Mouse (Mus musculus) intestine, embryonic 16.5 days (tissue): ENCODE data around the gene Nudt16l1. TPM values are rescaled to one million over a fixed set of nuclear protein-coding genes. Genes with fewer than 3 reads are reported as not detected.
A peak's percentile ranks its signal among the peaks of the same experiment; 100 is the strongest.

Experiments
- ATAC-seq: fragments of 200-750 bp; cut with Nextera tagmentation; 2 replicates; pipeline ENCODE4 v1.8.0; 2017; ENCODE audit warnings: moderate TSS enrichment, moderate library complexity
- H3K27ac ChIP-seq: fragments of 300-500 bp; sonication (generic); 2 replicates; pipeline ENCODE4 v1.5.1; 2014; ENCODE audit warnings: mild to moderate bottlenecking, low read length
- H3K27me3 ChIP-seq: fragments of 300-500 bp; sonication (generic); replicated peaks from 2 replicates; pipeline ENCODE4 v1.6.1; 2014; ENCODE audit warnings: low read length, control low read depth, mixed read lengths; ENCODE audit not compliant: control insufficient read depth, insufficient read depth
- H3K36me3 ChIP-seq: fragments of 300-500 bp; sonication (generic); 2 replicates; pipeline ENCODE4 v1.6.1; 2014; ENCODE audit warnings: low read length, control low read depth; ENCODE audit not compliant: control insufficient read depth, insufficient read depth
- H3K4me1 ChIP-seq: fragments of 300-500 bp; sonication (generic); 2 replicates; pipeline ENCODE4 v1.6.1; 2014; ENCODE audit warnings: low read length, control low read depth, mixed read lengths; ENCODE audit not compliant: control insufficient read depth, insufficient read depth
- H3K4me2 ChIP-seq: fragments of 300-500 bp; sonication (generic); 2 replicates; pipeline ENCODE4 v1.6.1; 2014; ENCODE audit warnings: low read depth, low read length, control low read depth
- H3K4me3 ChIP-seq: fragments of 300-500 bp; sonication (generic); 2 replicates; pipeline ENCODE4 v1.5.1; 2014; ENCODE audit warnings: mild to moderate bottlenecking, low read length
- H3K9ac ChIP-seq: fragments of 300-500 bp; sonication (generic); 2 replicates; pipeline ENCODE4 v1.6.1; 2014; ENCODE audit warnings: low read depth, low read length
- H3K9me3 ChIP-seq: fragments of 300-500 bp; sonication (generic); 2 replicates; pipeline ENCODE4 v1.6.1; 2016; ENCODE audit warnings: low read length, control low read depth; ENCODE audit not compliant: control insufficient read depth
- WGBS: fragments of 180-500 bp; shearing (Covaris S2); extraction: QIAGEN DNeasy Blood & Tissue Kit; methylation state at CpG from one replicate; pipeline ENCODE4 v1.1.7; 2014; 5-methylcytosine and 5-hydroxymethylcytosine counted together
- polyA plus RNA-seq: library from polyadenylated mRNA; unstranded; fragments of >200 nt; fragmentation: Nextera tagmentation; extraction: Ambion mirVana; gene quantifications from 2 replicates; pipeline ENCODE4 v1.2.1, GENCODE M21; 2015

Nudt16l1 gene
- polyA plus RNA-seq, 1 experiment from 2014 or later: 144 TPM

GRCm38 (mm10) chr16:4902390-4902789 is 36.2 kb upstream of the Nudt16l1 start:
- ATAC-seq: no peak
- no peaks in the 10 kb centered on the region for H3K27me3 ChIP-seq
- no peak overlapping the region for H3K4me3 ChIP-seq
- H3K4me1 ChIP-seq: peaks cover 27% of the 10 kb centered on the region
- 0 out of 2 replicates have a peak, but pooled peaks cover 3% of the 10 kb centered on the region for H3K36me3 ChIP-seq
- H3K9me3 ChIP-seq: no peaks in the 10 kb centered on the region
- no peak overlapping the region for H3K9ac ChIP-seq
- WGBS: 81% methylated on average over 2 of the region's 2 CpGs
- no peak overlapping the region for H3K4me2 ChIP-seq
- H3K27ac ChIP-seq: no peak overlapping the region

GRCm38 (mm10) chr16:4903491-4904102 is 35.0 kb upstream of the Nudt16l1 start:
- H3K9me3 ChIP-seq: no peaks in the 10 kb centered on the region
- H3K9ac ChIP-seq: no peak overlapping the region
- H3K4me1 ChIP-seq: peaks cover 25% of the 10 kb centered on the region
- WGBS: 61% methylated on average over 6 of the region's 6 CpGs
- H3K36me3 ChIP-seq: peaks cover 6% of the 10 kb centered on the region; the same call in 1 of the 2 replicates
- H3K4me3 ChIP-seq: no peak overlapping the region
- ATAC-seq: peak; percentile 69
- no peaks in the 10 kb centered on the region for H3K27me3 ChIP-seq
- no peak overlapping the region for H3K4me2 ChIP-seq
- H3K27ac ChIP-seq: no peak overlapping the region

- 82% methylated on average over 3 of the region's 3 CpGs for WGBS
- no peaks in the 10 kb centered on the region for H3K27me3 ChIP-seq
- H3K9ac ChIP-seq: no peak overlapping the region
- H3K4me2 ChIP-seq: no peak overlapping the region
- H3K9me3 ChIP-seq: no peaks in the 10 kb centered on the region
- peaks cover 8% of the 10 kb centered on the region; the same call in 1 of the 2 replicates for H3K36me3 ChIP-seq
- peaks cover 22% of the 10 kb centered on the region for H3K4me1 ChIP-seq
- no peak overlapping the region for H3K4me3 ChIP-seq
- peak; percentile 70; the same call in 1 of the 2 replicates for ATAC-seq
- H3K27ac ChIP-seq: no peak overlapping the region; the same call in 1 of the 2 replicates
Observed at GRCm38 (mm10) chr16:4904878-4905277, 33.7 kb upstream of the Nudt16l1 start.

GRCm38 (mm10) chr16:4905591-4905990 is 33.0 kb upstream of the Nudt16l1 start:
- no peak for ATAC-seq
- Histone ChIP-seq H3K4me2 (no peak overlapping the region), H3K36me3 (peaks cover 11% of the 10 kb centered on the region; the same call in 1 of the 2 replicates), H3K4me3 (no peak overlapping the region), H3K9me3 (no peaks in the 10 kb centered on the region), H3K4me1 (peaks cover 22% of the 10 kb centered on the region), H3K27ac (no peak overlapping the region), H3K27me3 (no peaks in the 10 kb centered on the region), H3K9ac (no peak overlapping the region)
- 44% methylated on average over 1 of the region's 1 CpGs for WGBS

GRCm38 (mm10) chr16:4906559-4906958 is 32.0 kb upstream of the Nudt16l1 start:
- no peaks in the 10 kb centered on the region for H3K9me3 ChIP-seq
- peaks cover 22% of the 10 kb centered on the region for H3K4me1 ChIP-seq
- peaks cover 17% of the 10 kb centered on the region for H3K36me3 ChIP-seq
- no peak overlapping the region for H3K27ac ChIP-seq
- no peak overlapping the region for H3K9ac ChIP-seq
- H3K27me3 ChIP-seq: no peaks in the 10 kb centered on the region
- no peak overlapping the region for H3K4me3 ChIP-seq
- H3K4me2 ChIP-seq: no peak overlapping the region
- ATAC-seq: no peak

GRCm38 (mm10) chr16:4907386-4907785 is 31.2 kb upstream of the Nudt16l1 start:
- Histone ChIP-seq H3K4me3 (no peak overlapping the region), H3K27ac (no peak overlapping the region), H3K4me2 (no peak overlapping the region), H3K36me3 (peaks cover 26% of the 10 kb centered on the region), H3K4me1 (peaks cover 22% of the 10 kb centered on the region), H3K9me3 (no peaks in the 10 kb centered on the region), H3K27me3 (no peaks in the 10 kb centered on the region), H3K9ac (no peak overlapping the region)
- ATAC-seq: no peak
- 77% methylated on average over 2 of the region's 2 CpGs for WGBS

- Histone ChIP-seq H3K4me1 (peaks cover 22% of the 10 kb centered on the region), H3K27me3 (no peaks in the 10 kb centered on the region), H3K4me3 (no peak overlapping the region), H3K36me3 (peaks cover 28% of the 10 kb centered on the region), H3K9me3 (no peaks in the 10 kb centered on the region), H3K4me2 (no peak overlapping the region), H3K9ac (no peak overlapping the region), H3K27ac (no peak overlapping the region)
- no peak for ATAC-seq
- WGBS: 64% methylated on average over 5 of the region's 5 CpGs
Observed at GRCm38 (mm10) chr16:4907972-4908371, 30.6 kb upstream of the Nudt16l1 start.

- peaks cover 12% of the 10 kb centered on the region for H3K4me1 ChIP-seq
- no peaks in the 10 kb centered on the region for H3K9me3 ChIP-seq
- H3K9ac ChIP-seq: no peak overlapping the region
- WGBS: 96% methylated on average over 2 of the region's 2 CpGs
- no peak for ATAC-seq
- H3K36me3 ChIP-seq: peaks cover 28% of the 10 kb centered on the region
- no peak overlapping the region for H3K27ac ChIP-seq
- no peaks in the 10 kb centered on the region for H3K27me3 ChIP-seq
- no peak overlapping the region for H3K4me2 ChIP-seq
- no peak overlapping the region for H3K4me3 ChIP-seq
Observed at GRCm38 (mm10) chr16:4909745-4910144, 28.8 kb upstream of the Nudt16l1 start.

GRCm38 (mm10) chr16:4910758-4911157 is 27.8 kb upstream of the Nudt16l1 start:
- no peaks in the 10 kb centered on the region for H3K27me3 ChIP-seq
- H3K4me2 ChIP-seq: no peak overlapping the region
- no peak for ATAC-seq
- WGBS: 96% methylated on average over 8 of the region's 8 CpGs
- H3K4me3 ChIP-seq: no peak overlapping the region
- peaks cover 28% of the 10 kb centered on the region for H3K36me3 ChIP-seq
- H3K9me3 ChIP-seq: no peaks in the 10 kb centered on the region
- H3K9ac ChIP-seq: no peak overlapping the region
- peaks cover 6% of the 10 kb centered on the region for H3K4me1 ChIP-seq
- no peak overlapping the region for H3K27ac ChIP-seq
